Mouse (Mus musculus) CH12.LX (cell line): ENCODE measurements around the gene Dcaf8. TPM values are rescaled to one million over a fixed set of nuclear protein-coding genes. Genes with fewer than 3 reads are reported as not detected.

ENCODE experiments used
- DNase-seq: peaks from one replicate; pipeline ENCODE4 v3.0.0-alpha.2; 2013; ENCODE audit errors: extremely low read depth
- H3K27ac ChIP-seq: 2 replicates; pipeline ENCODE4 v1.5.1; 2012; ENCODE audit warnings: low read depth, mild to moderate bottlenecking, control low read depth, moderate library complexity; ENCODE audit not compliant: insufficient read depth
- H3K27me3 ChIP-seq: replicated peaks from 2 replicates; pipeline ENCODE3; 2012; ENCODE audit warnings: inconsistent platforms
- H3K36me3 ChIP-seq, 2 experiments: replicated peaks in 1 of 2; 2 replicates each; pipeline versions ENCODE3 to v1.6.1; 2012; ENCODE audit warnings: inconsistent platforms in 1 of 2, low read length in 1 of 2, mild to moderate bottlenecking in 1 of 2, mixed read lengths in 1 of 2, moderate library complexity in 1 of 2; ENCODE audit not compliant: control insufficient read depth in 1 of 2, insufficient read depth in 1 of 2
- H3K4me1 ChIP-seq, 2 experiments: 2 replicates each; pipeline ENCODE4 v1.6.1; 2012; ENCODE audit warnings: inconsistent platforms in 1 of 2, moderate library complexity in 1 of 2; ENCODE audit not compliant: insufficient read depth in 2 of 2, control insufficient read depth in 1 of 2
- H3K4me2 ChIP-seq: 2 replicates; pipeline ENCODE4 v1.6.1; 2012; ENCODE audit warnings: low read depth, mild to moderate bottlenecking, control low read depth; ENCODE audit not compliant: poor library complexity, insufficient read depth, severe bottlenecking
- H3K4me3 ChIP-seq, 3 experiments: fragments of 150-350 bp in 1 of 3; sonication (generic) in 1 of 3; replicated peaks in 1 of 3; 2 replicates each; pipeline versions ENCODE3 to v1.5.1; 2011 to 2012; ENCODE audit warnings: low read depth in 2 of 3, low read length in 2 of 3, mild to moderate bottlenecking in 2 of 3, moderate library complexity in 2 of 3, control low read depth in 1 of 3, improper control_type of control experiment in 1 of 3, inconsistent platforms in 1 of 3, mixed read lengths in 1 of 3; ENCODE audit not compliant: poor library complexity in 1 of 3
- H3K79me2 ChIP-seq: replicated peaks from 2 replicates; pipeline ENCODE4 v1.6.1; 2012; ENCODE audit warnings: mild to moderate bottlenecking, moderate library complexity; ENCODE audit not compliant: control insufficient read depth, poor library complexity, insufficient read depth, severe bottlenecking; ENCODE audit errors: extremely low read depth
- H3K9ac ChIP-seq: 2 replicates; pipeline ENCODE4 v1.6.1; 2012; ENCODE audit warnings: low read depth, mild to moderate bottlenecking, control low read depth, moderate library complexity; ENCODE audit not compliant: insufficient read depth
- H3K9me3 ChIP-seq: replicated peaks from 2 replicates; pipeline ENCODE3; 2012; ENCODE audit warnings: low read length, inconsistent platforms, mixed read lengths
- ELF1 ChIP-seq: IDR thresholded peaks from 2 replicates; pipeline ENCODE4 v1.6.1; 2014; ENCODE audit warnings: low read depth, mild to moderate bottlenecking, inconsistent platforms, low read length, improper control_type of control experiment
- ETS1 ChIP-seq: conservative IDR thresholded peaks from 2 replicates; pipeline ENCODE4 v1.6.1; 2012; ENCODE audit warnings: low read depth, mild to moderate bottlenecking, inconsistent platforms, low read length, improper control_type of control experiment, moderate library complexity
- MAFK ChIP-seq: IDR thresholded peaks from 2 replicates; pipeline ENCODE4 v1.6.1; 2011; ENCODE audit warnings: low read length, improper control_type of control experiment; ENCODE audit not compliant: insufficient replicate concordance
- MAZ ChIP-seq: IDR thresholded peaks from 2 replicates; pipeline ENCODE4 v1.6.1; 2012; ENCODE audit warnings: low read depth, mild to moderate bottlenecking, inconsistent platforms, low read length, improper control_type of control experiment, moderate library complexity
- MYC ChIP-seq: IDR thresholded peaks from 2 replicates; pipeline ENCODE4 v1.6.1; 2011; ENCODE audit warnings: low read depth, mild to moderate bottlenecking, improper control_type of control experiment, low read length
- NELFE ChIP-seq: IDR thresholded peaks from 2 replicates; pipeline ENCODE4 v1.6.1; 2011; ENCODE audit warnings: low read depth, low read length, improper control_type of control experiment
- NRF1 ChIP-seq: IDR thresholded peaks from 2 replicates; pipeline ENCODE4 v1.6.1; 2014; ENCODE audit warnings: low read depth, mild to moderate bottlenecking, inconsistent platforms, low read length, improper control_type of control experiment, moderate library complexity
- PAX5 ChIP-seq: IDR thresholded peaks from 2 replicates; pipeline ENCODE4 v1.6.1; 2012; ENCODE audit warnings: low read length, inconsistent platforms, mixed read lengths
- USF1 ChIP-seq: IDR thresholded peaks from 2 replicates; pipeline ENCODE4 v1.6.1; 2014; ENCODE audit warnings: low read depth, mild to moderate bottlenecking, inconsistent platforms, low read length, improper control_type of control experiment
- USF2 ChIP-seq: conservative IDR thresholded peaks from 2 replicates; pipeline ENCODE4 v1.6.1; 2011; ENCODE audit warnings: low read depth, low read length, improper control_type of control experiment
- dilution Hi-C: fragments of 300-500 bp; cut with MboI; formaldehyde crosslinking; loops from 2 replicates; pipeline ENCODE4 v1.14.3; 2020; ENCODE audit warnings: low sequenced_read_pairs; ENCODE audit not compliant: extremely low pct_unique_long_range_greater_than_20kb, extremely low pct_ligation_motif_present
- in situ Hi-C: fragments of 300-500 bp; cut with MboI; formaldehyde crosslinking; loops from 3 replicates; pipeline ENCODE4 v1.14.3; 2019; ENCODE audit warnings: low sequenced_read_pairs, low pct_ligation_motif_present, low pct_unique_long_range_greater_than_20kb, mixed read lengths
- polyA plus RNA-seq: library from polyadenylated mRNA; unstranded; fragments of >175 nt; gene quantifications from 2 replicates; pipeline ENCODE4 v1.2.1, GENCODE M21; 2012; ENCODE audit warnings: low read depth; ENCODE audit not compliant: insufficient read length
- total RNA-seq, 2 experiments: library from RNA; depleted of rRNA; stranded (reverse); fragments of 300-350 nt in 1 of 2; fragments of >200 nt in 1 of 2; gene quantifications; 2 replicates each; pipeline ENCODE4 v1.2.3; 2012 to 2014

Gene Dcaf8
- total and polyA plus RNA-seq, 3 experiments = 46.2 to 77.2 (median 58.5) TPM

DNA sequence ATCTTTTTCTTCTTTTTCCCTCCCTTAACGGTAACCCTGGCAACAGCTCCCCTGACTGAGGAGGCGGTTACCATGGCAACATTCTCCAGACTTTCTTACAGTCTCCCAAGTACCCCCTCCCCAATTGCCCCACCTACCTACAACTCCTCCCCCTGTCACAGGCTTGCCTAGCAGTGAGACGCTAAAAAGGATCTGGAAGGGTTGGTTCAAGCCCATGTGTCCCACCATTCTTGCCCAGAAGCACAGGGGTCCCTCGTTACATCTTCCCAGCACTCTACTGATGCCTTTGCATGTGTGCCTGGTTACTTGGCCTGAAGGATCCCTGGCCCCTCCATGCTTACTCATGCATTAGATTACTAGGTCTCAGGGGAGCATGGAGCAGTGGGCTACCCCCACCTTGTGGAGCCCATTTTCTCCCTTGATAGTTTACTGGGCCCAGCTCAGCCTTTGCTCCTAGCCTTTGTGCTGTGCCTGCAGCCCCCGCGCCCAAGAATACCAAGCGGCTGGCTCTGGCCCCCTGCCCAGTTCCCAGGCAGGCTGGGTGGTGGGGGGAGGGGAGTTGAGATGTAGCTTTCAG, 53.1 kb downstream of the Dcaf8 start:
- Histone ChIP-seq H3K9me3 (no peaks in the 10 kb centered on the region), H3K27ac (no peak overlapping the region), H3K79me2 (peaks cover 5% of the 10 kb centered on the region; the same call in 1 of the 2 replicates), H3K27me3 (no peaks in the 10 kb centered on the region), H3K4me1 (peaks cover 20 to 54% of the 10 kb centered on the region in 2 experiments), H3K4me3 (no peak overlapping the region), H3K36me3 (peaks cover 55 to 88% of the 10 kb centered on the region in 2 experiments), H3K9ac (no peak overlapping the region), H3K4me2 (no peak overlapping the region)
- dilution Hi-C loops = no loop called here
- no peak for DNase-seq
- in situ Hi-C loops = no loop called here
- TF ChIP-seq MYC (no peak), USF2 (no peak)

DNA sequence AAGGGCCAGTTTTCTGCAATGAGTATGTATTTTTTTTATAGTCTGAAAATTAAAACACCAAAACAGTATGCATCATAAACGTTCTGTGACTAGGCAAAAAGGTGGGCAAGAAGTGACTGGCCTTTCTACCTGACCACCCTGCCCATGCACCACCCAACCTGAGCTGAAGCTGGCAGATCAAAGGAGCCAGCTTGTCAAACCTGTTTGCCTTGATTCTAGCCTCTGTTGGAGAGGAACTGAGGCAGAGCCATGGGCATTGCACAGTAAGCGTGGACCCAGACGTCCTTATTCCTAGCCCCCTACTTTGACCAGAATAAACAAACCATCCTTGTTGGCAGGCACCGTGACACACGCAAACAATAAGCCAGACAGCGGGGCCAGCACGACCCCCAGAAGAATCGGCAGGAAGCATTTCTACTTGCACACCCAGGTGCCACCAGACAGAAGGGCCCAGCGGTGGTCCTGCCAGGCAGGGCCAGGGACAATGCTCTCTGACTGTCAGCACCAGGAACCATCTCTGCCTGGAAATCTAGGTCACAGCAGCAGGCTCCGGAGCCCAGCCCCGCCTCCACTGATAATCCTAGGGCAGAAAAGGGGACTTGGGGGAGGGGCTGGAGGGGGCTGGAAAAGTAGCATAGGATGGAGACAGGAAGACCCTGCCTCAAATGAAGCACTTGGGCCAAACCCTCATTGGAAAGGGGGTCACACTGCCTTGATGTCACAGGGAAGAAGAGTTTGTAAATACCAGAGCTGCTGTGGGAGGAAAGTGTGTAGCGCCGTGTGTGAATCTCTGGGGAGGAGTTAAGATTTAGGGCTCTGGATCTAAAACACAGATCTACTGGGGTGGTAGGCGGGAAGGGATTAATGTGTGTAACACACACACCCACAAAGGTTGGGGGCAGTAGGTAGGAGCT, 54.3 kb downstream of the Dcaf8 start:
- Histone ChIP-seq H3K9me3 (no peaks in the 10 kb centered on the region), H3K4me2 (no peak overlapping the region), H3K9ac (no peak overlapping the region), H3K4me3 (no peak overlapping the region), H3K27me3 (no peaks in the 10 kb centered on the region), H3K79me2 (peaks cover 5% of the 10 kb centered on the region; the same call in 1 of the 2 replicates), H3K27ac (no peak overlapping the region), H3K36me3 (peaks cover 42 to 76% of the 10 kb centered on the region in 2 experiments), H3K4me1 (peaks cover 20 to 59% of the 10 kb centered on the region in 2 experiments)
- no peak for TF ChIP-seq PAX5
- TF ChIP-seq ETS1 = no peak
- TF ChIP-seq MAZ = no peak
- no peak for DNase-seq
- in situ Hi-C loops = no loop called here
- dilution Hi-C loops = no loop called here

DNA sequence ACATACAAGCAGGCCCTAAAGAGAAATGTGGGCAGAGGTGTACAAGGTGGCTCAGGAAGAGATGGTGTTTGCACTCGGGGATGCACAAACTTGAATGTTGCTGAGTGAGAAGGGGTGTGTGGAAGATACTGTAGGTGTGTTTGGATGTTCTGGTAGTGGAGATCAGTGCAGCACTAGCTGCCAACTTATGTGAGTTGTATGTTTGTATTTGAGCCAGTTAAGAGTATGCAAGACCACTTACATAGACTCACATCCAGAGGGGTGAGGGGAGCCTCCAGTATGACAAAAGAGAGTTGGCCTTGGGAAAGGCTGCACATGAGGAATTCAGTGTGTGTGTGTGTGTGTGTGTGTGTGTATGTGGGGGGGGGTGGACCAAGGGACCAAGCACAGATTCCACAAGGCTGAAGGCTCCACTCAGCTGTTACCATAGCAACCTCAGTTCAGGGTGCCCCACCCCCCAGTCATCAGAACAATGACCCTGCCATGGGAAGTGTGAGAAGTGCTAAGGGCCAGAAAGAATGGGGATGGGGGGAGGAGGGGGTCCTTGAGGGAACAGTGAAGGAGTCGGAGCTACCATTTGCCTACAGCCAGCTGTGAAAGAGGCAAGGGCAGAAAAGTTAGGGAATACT, 55.1 kb downstream of the Dcaf8 start:
- dilution Hi-C loops = no loop called here
- H3K9ac ChIP-seq = no peak overlapping the region
- H3K36me3 ChIP-seq = peaks cover 34 to 68% of the 10 kb centered on the region in 2 experiments
- no peaks in the 10 kb centered on the region for H3K9me3 ChIP-seq
- TF ChIP-seq NRF1 = no peak
- no peak for TF ChIP-seq NELFE
- no peak for TF ChIP-seq USF1
- no peak for TF ChIP-seq MAFK
- TF ChIP-seq ETS1 = no peak
- TF ChIP-seq ELF1 = no peak
- in situ Hi-C loops = no loop called here
- peaks cover 23 to 66% of the 10 kb centered on the region in 2 experiments for H3K4me1 ChIP-seq
- H3K79me2 ChIP-seq = peaks cover 5% of the 10 kb centered on the region; the same call in 1 of the 2 replicates
- H3K4me3 ChIP-seq = no peak overlapping the region
- no peak for DNase-seq
- no peaks in the 10 kb centered on the region for H3K27me3 ChIP-seq
- H3K27ac ChIP-seq = no peak overlapping the region
- H3K4me2 ChIP-seq = no peak overlapping the region
